Mouse (Mus musculus): ENCODE measurements at regions not wholly inside any gene's neighbourhood (a gene's known extent, or its start where the extent isn't known, plus 50 kb on each side); places are given as distances from the start of the nearest gene placed in this dataset.

- DNase-seq (ENCODE audit: low read depth), result no peak
Measured at GRCm38 (mm10) chr2:173843671-173844070, 106.4 kb downstream of the Vapb start.

- no peak for DNase-seq (ENCODE audit: low read depth)
Measured at GRCm38 (mm10) chr2:173844524-173844923, 107.2 kb downstream of the Vapb start.

GRCm38 (mm10) chr2:173845155-173846029, 108.1 kb downstream of the Vapb start:
- no peak for DNase-seq (ENCODE audit: low read depth)

GRCm38 (mm10) chr2:173851054-173851453, 113.7 kb downstream of the Vapb start:
- no peak for DNase-seq (ENCODE audit: low read depth)

GRCm38 (mm10) chr2:173854172-173854723, 116.9 kb downstream of the Vapb start:
- no peak for DNase-seq (ENCODE audit: low read depth)

GRCm38 (mm10) chr2:173854846-173855245, 117.5 kb downstream of the Vapb start:
- DNase-seq (ENCODE audit: low read depth), result peak; percentile 26

GRCm38 (mm10) chr2:173855296-173855695, 118.0 kb downstream of the Vapb start:
- DNase-seq (ENCODE audit: low read depth), result peak; percentile 6

- DNase-seq (ENCODE audit: low read depth), result no peak
Measured at GRCm38 (mm10) chr2:173857006-173857405, 119.7 kb downstream of the Vapb start.

- no peak for DNase-seq (ENCODE audit: low read depth)
Measured at GRCm38 (mm10) chr2:173873048-173873447, 135.7 kb downstream of the Vapb start.
